Mouse (Mus musculus) kidney, embryonic 14.5 days (tissue): Measurements from ENCODE around the gene Tmem203. TPM values are rescaled to one million over a fixed set of nuclear protein-coding genes. Genes with fewer than 3 reads are reported as not detected.

Experiments
- ATAC-seq: fragments of 200-750 bp; cut with Nextera tagmentation; 2 replicates; pipeline ENCODE4 v1.8.0; 2017; ENCODE audit warnings: moderate number of reproducible peaks, mild to moderate bottlenecking, moderate TSS enrichment, moderate library complexity; ENCODE audit not compliant: low FRiP score, low TSS enrichment
- H3K27ac ChIP-seq: fragments of 300-500 bp; sonication (generic); 2 replicates; pipeline ENCODE4 v1.5.1; 2014; ENCODE audit warnings: low read depth, mild to moderate bottlenecking, low read length, moderate library complexity, mixed read lengths
- H3K27me3 ChIP-seq: fragments of 300-500 bp; sonication (generic); 2 replicates; pipeline ENCODE4 v1.6.1; 2014; ENCODE audit warnings: mild to moderate bottlenecking, low read length; ENCODE audit not compliant: control insufficient read depth, insufficient read depth
- H3K36me3 ChIP-seq: fragments of 300-500 bp; sonication (generic); 2 replicates; pipeline ENCODE4 v1.6.1; 2014; ENCODE audit warnings: low read length, mixed read lengths; ENCODE audit not compliant: control insufficient read depth, insufficient read depth
- H3K4me1 ChIP-seq: fragments of 300-500 bp; sonication (generic); 2 replicates; pipeline ENCODE4 v1.6.1; 2014; ENCODE audit warnings: low read length, mixed read lengths; ENCODE audit not compliant: control insufficient read depth, insufficient read depth
- H3K4me2 ChIP-seq: fragments of 300-500 bp; sonication (generic); replicated peaks from 2 replicates; pipeline ENCODE4 v1.6.1; 2014; ENCODE audit warnings: low read depth, mild to moderate bottlenecking, low read length
- H3K4me3 ChIP-seq: fragments of 300-500 bp; sonication (generic); 2 replicates; pipeline ENCODE4 v1.5.1; 2014; ENCODE audit warnings: mild to moderate bottlenecking, low read length
- H3K9ac ChIP-seq: fragments of 300-500 bp; sonication (generic); 2 replicates; pipeline ENCODE4 v1.6.1; 2014; ENCODE audit warnings: low read depth, mild to moderate bottlenecking, low read length, moderate library complexity
- H3K9me3 ChIP-seq: fragments of 300-500 bp; sonication (generic); 2 replicates; pipeline ENCODE4 v1.6.1; 2016; ENCODE audit warnings: low read length; ENCODE audit not compliant: control insufficient read depth
- WGBS: fragments of 180-500 bp; shearing (Covaris S2); extraction: QIAGEN DNeasy Blood & Tissue Kit; methylation state at CpG from one replicate; pipeline ENCODE4 v1.1.7; 2014; 5-methylcytosine and 5-hydroxymethylcytosine counted together
- polyA plus RNA-seq: library from polyadenylated mRNA; unstranded; fragments of >200 nt; fragmentation: Nextera tagmentation; extraction: Ambion mirVana; gene quantifications from 2 replicates; pipeline ENCODE4 v1.2.1, GENCODE M21; 2014

The Tmem203 gene
- polyA plus RNA-seq, 1 experiment from 2014 or later = 17.0 TPM

DNA sequence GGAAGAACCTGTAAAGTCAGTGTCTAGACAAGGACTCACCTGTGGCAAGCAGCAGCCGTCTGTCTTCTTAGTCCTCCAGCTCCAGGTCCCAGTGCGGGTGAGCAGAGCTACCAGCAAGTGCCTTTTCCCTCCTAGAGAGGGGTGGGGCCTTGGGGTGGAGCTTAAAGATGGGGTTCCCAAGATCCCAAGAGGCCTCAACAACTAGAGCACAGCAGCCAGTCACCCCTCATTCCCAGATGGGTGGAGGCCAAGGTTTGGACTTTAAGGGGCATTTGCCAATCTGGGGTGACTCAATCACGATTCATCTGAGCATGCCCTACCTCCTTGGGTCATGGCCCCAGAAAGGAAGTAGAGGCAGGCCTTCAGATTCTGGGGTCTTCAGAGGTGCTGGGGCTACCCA is 15.5 kb upstream of the Tmem203 start:
- Histone ChIP-seq H3K36me3 (no peaks in the 10 kb centered on the region), H3K4me3 (no peak overlapping the region), H3K4me1 (peaks cover 12% of the 10 kb centered on the region; the same call in 1 of the 2 replicates), H3K4me2 (no peak overlapping the region), H3K27ac (no peak overlapping the region), H3K9ac (no peak overlapping the region), H3K9me3 (no peaks in the 10 kb centered on the region), H3K27me3 (peaks cover 10% of the 10 kb centered on the region; the same call in 1 of the 2 replicates)
- 82% methylated on average over 3 of the region's 3 CpGs for WGBS
- no peak for ATAC-seq

DNA sequence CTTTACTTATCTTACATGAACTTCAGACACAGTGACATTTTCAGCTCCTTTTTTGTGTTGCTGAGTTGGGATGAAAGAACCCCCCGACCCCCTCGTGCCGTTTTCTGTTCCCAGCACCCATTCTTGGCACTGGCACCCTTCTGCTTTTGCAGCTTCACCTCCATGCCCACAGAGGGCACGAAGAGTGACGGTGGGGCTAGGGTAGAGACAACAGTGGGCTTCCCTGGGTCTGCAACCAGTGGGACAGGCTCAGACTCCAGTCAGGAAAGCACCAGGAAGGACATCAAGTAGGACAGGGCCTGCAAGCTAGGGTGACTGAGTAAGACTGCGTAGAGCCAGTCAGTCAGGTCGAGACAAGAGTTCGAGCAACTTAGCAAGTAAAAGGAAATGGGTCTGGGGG is 14.9 kb upstream of the Tmem203 start:
- peak overlapping the region; percentile 45; the same call in 1 of the 2 replicates for H3K9ac ChIP-seq

DNA sequence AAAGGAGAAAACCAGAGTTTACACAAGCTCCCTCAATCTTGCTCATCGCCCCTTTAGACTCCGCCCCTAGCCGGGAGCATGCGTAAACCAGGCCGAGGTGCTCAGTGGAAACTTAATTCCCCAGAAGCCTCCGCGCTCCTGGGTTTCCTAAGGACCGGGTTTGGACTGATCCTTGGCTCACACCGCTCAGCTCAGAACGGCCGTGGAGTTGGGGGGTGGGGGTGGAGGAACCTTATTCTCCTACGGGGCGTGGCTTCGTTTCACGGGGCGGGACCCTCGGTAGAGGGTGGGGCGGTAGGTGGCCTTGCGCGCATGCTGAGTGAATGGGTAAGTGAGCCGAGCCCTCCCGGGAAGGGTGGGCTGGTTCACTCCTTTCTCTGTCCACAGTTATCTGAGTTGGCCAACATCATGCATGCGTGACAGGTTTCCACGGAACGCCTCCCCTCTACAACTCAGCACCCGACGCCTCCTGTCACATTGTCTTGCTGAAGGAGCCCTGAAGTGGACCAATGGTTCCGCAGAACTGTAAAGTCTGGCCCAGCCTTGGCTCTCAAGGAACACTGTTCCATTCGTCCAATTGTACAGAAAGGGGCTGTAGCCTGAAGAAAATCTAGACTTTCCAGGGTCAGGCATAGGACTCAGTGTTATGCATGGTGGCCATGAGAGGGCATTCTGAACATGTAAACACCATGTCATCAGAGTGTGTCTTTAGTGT is 14.4 kb upstream of the Tmem203 start:
- Histone ChIP-seq H3K4me1 (peaks cover 12% of the 10 kb centered on the region; the same call in 1 of the 2 replicates), H3K9me3 (no peaks in the 10 kb centered on the region), H3K4me2 (peak overlapping the region; percentile 93), H3K27ac (peak overlapping the region; percentile 8; the same call in 1 of the 2 replicates), H3K9ac (peak overlapping the region; percentile 45), H3K4me3 (peak overlapping the region; percentile 24), H3K27me3 (peaks cover 10% of the 10 kb centered on the region; the same call in 1 of the 2 replicates), H3K36me3 (peaks cover 4% of the 10 kb centered on the region; the same call in 1 of the 2 replicates)
- ATAC-seq = peak; percentile 89
- 1% methylated on average over 29 of the region's 29 CpGs for WGBS

More for the DNA sequence above, 14.9 kb upstream of the Tmem203 start:
- no peaks in the 10 kb centered on the region for H3K9me3 ChIP-seq
- 55% methylated on average over 8 of the region's 8 CpGs for WGBS
- H3K4me3 ChIP-seq = peak overlapping the region; percentile 24
- 0 out of 2 replicates have a peak, but pooled peaks have one; percentile 2 for ATAC-seq
- peaks cover 1% of the 10 kb centered on the region; the same call in 1 of the 2 replicates for H3K36me3 ChIP-seq
- H3K4me1 ChIP-seq = peaks cover 12% of the 10 kb centered on the region; the same call in 1 of the 2 replicates
- H3K4me2 ChIP-seq = peak overlapping the region; percentile 93
- peaks cover 10% of the 10 kb centered on the region; the same call in 1 of the 2 replicates for H3K27me3 ChIP-seq
- H3K27ac ChIP-seq = no peak overlapping the region; the same call in 1 of the 2 replicates

DNA sequence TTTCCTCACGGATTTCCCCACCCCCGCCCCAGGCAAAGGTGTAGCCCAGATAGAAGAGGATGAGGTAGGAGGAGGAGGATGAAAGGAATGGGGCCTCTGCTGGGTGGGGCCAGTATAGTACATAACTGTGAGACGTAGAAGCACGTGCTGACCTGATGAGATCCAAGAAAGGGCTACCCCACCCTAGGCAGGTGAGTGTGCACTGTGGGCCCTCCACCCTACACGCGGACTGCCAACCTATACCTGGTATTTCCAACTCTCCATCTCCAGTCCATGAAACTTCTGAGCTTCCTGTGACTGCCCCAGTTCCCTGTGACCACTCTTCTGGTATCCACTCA is 13.8 kb upstream of the Tmem203 start:
- no peaks in the 10 kb centered on the region for H3K9me3 ChIP-seq
- ATAC-seq = peak; percentile 3; the same call in 1 of the 2 replicates
- H3K4me2 ChIP-seq = peak overlapping the region; percentile 93
- 8% methylated on average over 6 of the region's 6 CpGs for WGBS
- H3K4me1 ChIP-seq = peaks cover 12% of the 10 kb centered on the region; the same call in 1 of the 2 replicates
- H3K36me3 ChIP-seq = peaks cover 7% of the 10 kb centered on the region; the same call in 1 of the 2 replicates
- no peak overlapping the region for H3K27ac ChIP-seq
- H3K27me3 ChIP-seq = peaks cover 10% of the 10 kb centered on the region; the same call in 1 of the 2 replicates
- peak overlapping the region; percentile 53; the same call in 1 of the 2 replicates for H3K4me3 ChIP-seq
- no peak overlapping the region for H3K9ac ChIP-seq

DNA sequence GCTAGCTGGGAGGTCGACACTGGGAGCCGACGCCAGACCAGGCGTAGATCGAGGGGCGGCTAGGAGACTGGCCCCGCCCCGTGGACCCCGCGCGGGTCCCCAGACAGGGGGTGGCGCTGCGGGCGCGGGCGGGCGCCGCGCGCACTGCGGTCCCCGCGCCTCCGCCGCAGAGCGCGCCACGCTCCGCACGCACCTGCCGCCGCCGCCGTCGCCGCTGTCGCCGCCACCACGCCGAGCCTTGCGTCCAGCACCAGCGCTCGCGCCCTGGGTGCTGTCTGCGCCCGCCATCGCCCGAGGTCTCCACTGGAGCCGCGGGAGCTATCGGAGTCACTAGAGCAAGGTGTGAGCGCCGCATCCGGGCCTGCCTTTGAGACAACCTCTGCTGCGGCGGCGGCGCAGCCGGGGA is 13.1 kb upstream of the Tmem203 start, which contains the start of the genes Rnf208 and Cysrt1:
Gene Rnf208, plus strand, starts transcription at position 155 of the 406 bp plus-strand sequence.
Gene Cysrt1, minus strand, starts transcription at position 352 of the 406 bp plus-strand sequence.
- ATAC-seq = no peak
- WGBS = 1% methylated on average over 45 of the region's 59 CpGs
- Histone ChIP-seq H3K4me3 (peak within 1 kb of the TSS; percentile 53), H3K27me3 (peaks cover 10% of the 10 kb centered on the region; the same call in 1 of the 2 replicates), H3K36me3 (peaks cover 12% of the 10 kb centered on the region), H3K4me2 (peak within 1 kb of the TSS; percentile 93), H3K27ac (peak within 1 kb of the TSS; percentile 8; the same call in 1 of the 2 replicates), H3K9ac (peak within 1 kb of the TSS; percentile 67), H3K9me3 (no peaks in the 10 kb centered on the region), H3K4me1 (peaks cover 12% of the 10 kb centered on the region; the same call in 1 of the 2 replicates)

DNA sequence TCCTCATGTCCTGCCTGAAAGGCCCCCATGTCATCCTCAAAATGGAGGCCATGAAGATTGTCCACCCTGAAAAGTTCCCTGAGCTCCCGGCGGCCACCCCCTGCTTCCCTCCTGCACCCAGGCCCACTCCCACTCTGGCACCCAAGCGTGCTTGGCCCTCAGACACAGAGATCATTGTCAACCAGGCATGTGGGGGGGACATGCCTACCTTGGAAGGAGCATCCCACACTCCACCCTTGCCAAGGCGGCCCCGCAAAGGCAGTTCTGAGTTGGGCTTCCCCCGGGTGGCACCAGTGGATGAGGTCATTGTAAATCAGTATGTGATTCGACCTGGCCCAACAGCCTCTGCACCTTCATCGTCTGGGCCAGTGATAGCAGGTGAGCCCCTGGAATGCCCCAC is 11.9 kb upstream of the Tmem203 start:
- no peak overlapping the region for H3K9ac ChIP-seq
- H3K27ac ChIP-seq = no peak overlapping the region
- H3K4me3 ChIP-seq = no peak overlapping the region
- peaks cover 10% of the 10 kb centered on the region; the same call in 1 of the 2 replicates for H3K27me3 ChIP-seq
- 69% methylated on average over 8 of the region's 8 CpGs for WGBS
- H3K4me1 ChIP-seq = peaks cover 12% of the 10 kb centered on the region; the same call in 1 of the 2 replicates
- ATAC-seq = no peak
- no peaks in the 10 kb centered on the region for H3K9me3 ChIP-seq
- no peak overlapping the region for H3K4me2 ChIP-seq
- peaks cover 22% of the 10 kb centered on the region for H3K36me3 ChIP-seq

DNA sequence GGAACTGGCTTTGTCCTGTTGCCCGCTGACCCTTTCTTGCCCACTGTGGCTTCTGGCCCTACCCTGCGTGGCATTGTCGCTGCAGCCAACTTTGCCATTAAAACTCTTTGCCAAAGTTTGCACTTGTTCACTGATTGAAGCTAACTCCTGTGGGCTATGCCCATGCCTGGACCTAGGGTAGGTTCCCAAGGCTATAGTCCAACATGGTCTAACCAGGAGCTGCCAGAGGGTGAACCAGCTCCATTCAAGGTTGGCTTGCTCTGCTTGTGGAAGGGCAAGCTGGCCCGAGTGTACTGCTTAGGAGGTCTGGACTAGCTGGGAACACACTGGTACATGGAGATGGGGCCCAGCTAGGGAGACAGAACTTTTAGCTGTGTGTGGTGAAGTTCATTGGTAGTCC is 11.1 kb upstream of the Tmem203 start:
- Histone ChIP-seq H3K9ac (no peak overlapping the region), H3K4me1 (peaks cover 12% of the 10 kb centered on the region; the same call in 1 of the 2 replicates), H3K27ac (no peak overlapping the region), H3K9me3 (no peaks in the 10 kb centered on the region), H3K36me3 (peaks cover 30% of the 10 kb centered on the region), H3K27me3 (peaks cover 10% of the 10 kb centered on the region; the same call in 1 of the 2 replicates), H3K4me3 (no peak overlapping the region), H3K4me2 (no peak overlapping the region)
- 91% methylated on average over 4 of the region's 4 CpGs for WGBS
- ATAC-seq = no peak

DNA sequence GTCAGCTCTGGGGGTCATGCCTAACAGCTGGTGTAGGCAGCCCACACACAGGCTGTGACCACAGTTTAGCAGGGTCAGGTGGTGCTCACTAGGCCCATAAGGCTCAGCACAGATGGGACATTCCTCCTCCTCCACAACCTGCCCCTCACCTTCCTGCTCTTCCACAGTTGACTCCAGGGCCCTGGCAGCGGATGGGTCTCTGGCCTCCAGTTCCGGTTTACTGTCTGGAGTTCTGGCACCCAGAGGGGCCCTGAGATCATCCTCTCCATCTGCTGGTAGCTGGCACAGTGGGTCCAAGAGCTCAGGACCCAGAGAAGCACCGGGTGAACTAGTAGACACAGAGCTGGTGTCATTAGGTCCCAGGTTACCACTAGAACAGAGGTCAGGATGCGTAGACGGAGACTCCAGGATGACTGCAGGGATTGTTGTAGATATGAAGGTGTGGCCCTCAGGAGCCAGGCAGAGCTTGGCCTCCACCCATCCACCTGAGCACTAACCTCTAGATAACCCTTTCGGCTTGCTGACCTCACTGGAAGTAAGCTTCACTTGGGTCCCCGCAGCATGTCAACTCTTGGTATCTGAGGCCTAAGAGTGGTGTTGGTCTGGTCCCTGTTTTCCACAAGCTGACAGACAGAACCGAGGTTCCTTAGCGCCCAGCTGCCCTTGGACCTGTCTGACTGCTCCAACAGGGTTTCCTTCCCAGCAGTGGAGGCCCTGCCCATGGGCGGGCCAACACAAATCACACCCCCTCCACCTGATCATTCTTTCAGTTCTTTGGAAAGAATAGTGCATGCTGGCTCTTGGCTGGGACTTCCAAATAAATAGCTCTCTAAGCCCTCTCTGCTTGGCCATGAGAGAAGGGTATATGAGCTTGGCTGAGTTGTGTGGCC is 8.8 kb upstream of the Tmem203 start, which contains the start of gene AL732309.1:
Gene AL732309.1, minus strand, starts transcription at position 681 of the 890 bp plus-strand sequence.
- Histone ChIP-seq H3K9ac (no peak within 1 kb of the TSS), H3K27ac (no peak within 1 kb of the TSS), H3K27me3 (peaks cover 10% of the 10 kb centered on the region; the same call in 1 of the 2 replicates), H3K36me3 (peaks cover 50% of the 10 kb centered on the region), H3K4me2 (no peak within 1 kb of the TSS), H3K4me1 (peaks cover 7% of the 10 kb centered on the region; the same call in 1 of the 2 replicates), H3K4me3 (no peak within 1 kb of the TSS), H3K9me3 (no peaks in the 10 kb centered on the region)
- WGBS = 88% methylated on average over 10 of the region's 10 CpGs
- no peak for ATAC-seq
